Mouse (Mus musculus) adrenal gland, postnatal 0 days (tissue): ENCODE data around the gene Gm28510. TPM values are rescaled to one million over a fixed set of nuclear protein-coding genes. Genes with fewer than 3 reads are reported as not detected.

Source experiments
- polyA plus RNA-seq: library from polyadenylated mRNA; unstranded; fragments of >200 nt; fragmentation: Nextera tagmentation; extraction: Ambion mirVana; gene quantifications from 2 replicates; pipeline ENCODE4 v1.2.1, GENCODE M21; 2015

Gene Gm28510
- polyA plus RNA-seq: not detected in 2 replicates

GRCm38 (mm10) chrY:10412437-10412836 lies at the start of gene Gm28510:
TSS of gene Gm28510 (plus strand) at chrY:10412737.

Other genes starting within 250 kb of the Gm28510 start
- gene Gm20834, start 88.1 kb upstream of the Gm28510 start, polyA plus RNA-seq: not detected in 2 replicates
- not detected in 2 replicates for gene Gm20737, start 123.3 kb downstream of the Gm28510 start, polyA plus RNA-seq
- gene Gm21775, start 140.7 kb downstream of the Gm28510 start, polyA plus RNA-seq: not detected in 2 replicates
- not detected in 2 replicates for gene Gm21900, start 203.6 kb downstream of the Gm28510 start, polyA plus RNA-seq